Mouse (Mus musculus): ENCODE results near the gene Herc1.

DNA sequence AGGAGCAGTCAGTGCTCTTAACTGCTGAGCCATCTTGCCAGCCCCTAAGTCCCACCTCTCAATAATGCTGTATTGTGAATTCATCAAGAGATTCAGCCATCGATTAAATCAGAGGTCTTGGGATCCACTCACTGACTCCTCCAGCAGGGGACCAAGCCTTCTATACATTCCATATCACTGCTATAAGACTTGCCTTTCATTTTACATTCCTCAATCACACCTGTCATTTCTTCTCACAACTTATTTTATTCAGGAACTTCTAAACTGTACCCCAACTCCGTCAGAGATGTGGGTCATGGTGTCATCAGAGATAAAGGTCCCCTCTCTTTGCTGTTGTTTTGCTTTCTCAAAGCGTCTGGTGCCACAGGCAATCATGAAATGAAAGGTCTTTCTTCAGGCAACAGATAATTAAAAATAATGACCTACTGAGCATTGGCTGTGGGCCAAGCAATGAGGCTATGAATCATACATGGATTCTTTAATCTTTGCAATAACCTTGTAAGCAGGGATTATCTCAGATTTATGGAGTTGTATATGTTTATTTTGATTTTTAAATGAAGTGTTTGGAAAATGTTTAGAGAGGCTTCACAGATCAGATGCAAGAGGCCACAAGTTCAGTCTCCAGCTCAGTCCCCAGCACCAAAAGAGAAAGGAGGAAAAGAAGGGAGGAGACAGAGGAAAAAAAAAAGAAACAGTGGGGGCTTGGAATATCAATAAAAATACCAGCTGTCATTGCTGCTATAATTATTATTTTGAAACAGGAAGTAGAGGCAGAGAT lies 12.1 kb upstream of the Herc1 start:
- TF ChIP-seq POLR2A (IDR thresholded peaks at IDR 0.05; ENCODE audit: extremely low read depth, insufficient read depth, low read length) (no peak), CTCF (IDR thresholded peaks at IDR 0.05; ENCODE audit: extremely low read depth, insufficient read depth, low read length) (no peak)
